Mouse (Mus musculus): Measurements from ENCODE around the gene Clrn2.

DNA sequence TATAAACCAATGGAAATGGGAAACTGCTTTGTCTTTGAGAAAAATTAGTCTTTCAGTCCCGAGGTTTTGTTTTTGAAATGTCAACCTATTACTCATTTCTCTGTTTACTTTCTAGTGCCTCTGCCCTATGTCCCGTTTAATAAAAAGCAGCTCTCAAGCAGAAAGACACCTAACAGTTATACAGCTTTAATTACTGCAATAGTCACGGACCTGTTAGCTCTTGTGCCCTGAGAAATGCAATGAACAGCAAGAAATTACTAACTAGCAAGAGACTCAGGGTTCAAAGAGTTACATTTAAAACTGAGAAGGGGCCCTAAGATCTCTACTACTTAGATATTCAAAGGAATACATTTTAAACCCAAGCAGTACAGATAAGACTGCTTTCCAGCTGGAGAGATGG is 11.8 kb upstream of the Clrn2 start:
- TF ChIP-seq GATA1 (IDR thresholded peaks at IDR 0.05; ENCODE audit: low read length) (no peak), TAL1 (IDR thresholded peaks at IDR 0.05; ENCODE audit: low read length) (no peak)
